Mouse (Mus musculus): ENCODE data around the gene Sipa1l3.

GRCm38 (mm10) chr7:29432180-29432946 lies 86.1 kb downstream of the Sipa1l3 start:
- no peak for TF ChIP-seq POLR2A (IDR thresholded peaks at IDR 0.05; ENCODE audit: borderline replicate concordance, insufficient read depth, low read length)
- no peak for TF ChIP-seq CTCF (IDR thresholded peaks at IDR 0.05; ENCODE audit: borderline replicate concordance, insufficient read depth, low read depth, low read length)
